Mouse (Mus musculus) liver, embryonic 11.5 days (tissue): ENCODE data around the gene Prdm16. TPM values are rescaled to one million over a fixed set of nuclear protein-coding genes. Genes with fewer than 3 reads are reported as not detected.

Experiments
- ATAC-seq: fragments of 200-750 bp; cut with Nextera tagmentation; replicated peaks from 2 replicates; pipeline ENCODE4 v1.8.0; 2017; ENCODE audit warnings: moderate number of reproducible peaks, mild to moderate bottlenecking, moderate TSS enrichment, moderate library complexity; ENCODE audit not compliant: low FRiP score
- DNase-seq: peaks from one replicate; pipeline ENCODE4 v3.0.0-alpha.2; 2017; ENCODE audit warnings: low spot score
- H3K27ac ChIP-seq: fragments of 300-500 bp; sonication (generic); 2 replicates; pipeline ENCODE4 v1.5.1; 2014; ENCODE audit warnings: mild to moderate bottlenecking, low read depth, low read length, control low read depth
- H3K27me3 ChIP-seq: fragments of 300-500 bp; sonication (generic); replicated peaks from 2 replicates; pipeline ENCODE4 v1.6.1; 2014; ENCODE audit warnings: low read length, mixed read lengths; ENCODE audit not compliant: control insufficient read depth, insufficient read depth
- H3K36me3 ChIP-seq: fragments of 300-500 bp; sonication (generic); 2 replicates; pipeline ENCODE4 v1.6.1; 2014; ENCODE audit warnings: mild to moderate bottlenecking, low read length, moderate library complexity, mixed read lengths; ENCODE audit not compliant: control insufficient read depth, insufficient read depth
- H3K4me1 ChIP-seq: fragments of 300-500 bp; sonication (generic); replicated peaks from 2 replicates; pipeline ENCODE4 v1.6.1; 2014; ENCODE audit warnings: low read length, mixed read lengths; ENCODE audit not compliant: control insufficient read depth, insufficient read depth
- H3K4me2 ChIP-seq: fragments of 300-500 bp; sonication (generic); 2 replicates; pipeline ENCODE4 v1.6.1; 2014; ENCODE audit warnings: mild to moderate bottlenecking, control low read depth, moderate library complexity
- H3K4me3 ChIP-seq: fragments of 300-500 bp; sonication (generic); 2 replicates; pipeline ENCODE4 v1.5.1; 2014; ENCODE audit warnings: low read depth, low read length, control low read depth
- H3K9ac ChIP-seq: fragments of 300-500 bp; sonication (generic); 2 replicates; pipeline ENCODE4 v1.6.1; 2014; ENCODE audit warnings: low read depth, low read length, control low read depth
- H3K9me3 ChIP-seq: fragments of 300-500 bp; sonication (generic); 2 replicates; pipeline ENCODE4 v1.6.1; 2016; ENCODE audit warnings: low read length, inconsistent platforms, mixed read lengths; ENCODE audit not compliant: control insufficient read depth
- WGBS: fragments of 180-500 bp; shearing (Covaris S2); extraction: QIAGEN DNeasy Blood & Tissue Kit; methylation state at CpG from one replicate; pipeline ENCODE4 v1.1.7; 2014; 5-methylcytosine and 5-hydroxymethylcytosine counted together
- polyA plus RNA-seq: library from polyadenylated mRNA; unstranded; fragments of >200 nt; fragmentation: Nextera tagmentation; extraction: Ambion mirVana; gene quantifications from 2 replicates; pipeline ENCODE4 v1.2.1, GENCODE M21; 2014

Prdm16 gene
- polyA plus RNA-seq, 1 experiment from 2014 or later, result 7.2 TPM

DNA sequence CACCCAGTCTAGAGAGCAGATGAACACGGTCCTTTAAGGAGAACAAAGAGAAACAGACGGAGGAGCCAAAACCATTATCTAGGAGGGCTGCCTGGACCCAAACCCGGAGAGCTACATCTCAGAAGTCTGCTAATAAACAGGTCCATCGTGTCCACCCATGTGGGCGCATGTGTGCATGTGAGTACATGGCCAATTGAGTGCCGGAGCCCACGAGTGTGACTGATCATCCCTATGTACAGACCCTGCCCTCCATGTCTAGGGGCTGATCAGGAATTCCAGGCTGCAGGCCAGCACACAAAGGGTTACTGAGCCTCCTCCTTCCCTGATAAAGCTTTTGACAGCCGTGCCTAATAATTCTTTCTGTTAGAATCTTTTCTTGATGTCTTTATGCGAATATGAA is 136.0 kb downstream of the Prdm16 start:
- DNase-seq, result no peak
- H3K4me3 ChIP-seq, result no peak overlapping the region
- peaks cover 8% of the 10 kb centered on the region; the same call in 1 of the 2 replicates for H3K27me3 ChIP-seq
- no peak overlapping the region for H3K9ac ChIP-seq
- H3K27ac ChIP-seq, result no peak overlapping the region
- H3K4me1 ChIP-seq, result peaks cover 19% of the 10 kb centered on the region
- WGBS, result 74% methylated on average over 9 of the region's 9 CpGs
- no peak for ATAC-seq
- no peaks in the 10 kb centered on the region for H3K36me3 ChIP-seq
- H3K9me3 ChIP-seq, result no peaks in the 10 kb centered on the region
- no peak overlapping the region for H3K4me2 ChIP-seq

GRCm38 (mm10) chr4:154499701-154500523 is 136.8 kb downstream of the Prdm16 start:
- peak; percentile 51 for DNase-seq
- 53% methylated on average over 29 of the region's 29 CpGs for WGBS
- ATAC-seq, result peak; percentile 33; the same call in 1 of the 2 replicates

DNA sequence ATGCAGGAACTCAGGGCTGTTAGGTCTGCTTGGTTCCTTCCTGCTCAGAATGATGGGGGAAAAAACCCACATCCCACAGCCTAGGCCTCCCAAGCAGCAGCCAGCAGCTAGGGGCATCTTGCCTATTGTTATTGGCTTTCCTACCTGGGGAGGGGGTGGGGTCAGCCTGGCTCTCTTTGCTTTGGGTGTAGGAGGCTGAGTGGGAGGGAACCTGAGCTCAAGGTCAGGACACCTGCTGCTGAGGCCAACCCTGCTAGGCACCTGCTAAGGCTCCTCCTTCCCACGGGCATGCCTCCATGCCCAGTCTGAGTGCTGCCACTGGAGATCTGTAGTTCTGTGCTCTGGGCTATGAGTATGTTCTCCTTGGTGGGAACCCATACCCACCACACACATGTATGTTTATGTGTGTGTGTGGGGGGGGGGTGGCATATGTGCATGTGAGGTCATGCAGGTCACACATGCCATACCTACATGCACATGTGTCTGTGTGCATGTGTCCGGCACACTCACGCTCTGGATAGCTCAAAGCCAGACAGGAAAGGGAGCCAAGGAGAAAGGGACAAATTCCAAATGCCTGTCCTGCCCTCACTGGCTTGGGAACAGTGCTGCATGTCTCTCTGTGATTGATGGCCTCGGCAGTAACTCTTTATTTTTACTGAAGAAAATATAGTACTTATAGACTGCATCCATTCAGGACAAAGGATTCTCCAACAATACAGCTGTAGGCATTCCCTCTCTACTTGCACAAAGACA is 139.1 kb downstream of the Prdm16 start:
- H3K4me3 ChIP-seq, result no peak overlapping the region
- H3K4me1 ChIP-seq, result peaks cover 20% of the 10 kb centered on the region
- no peak overlapping the region for H3K27ac ChIP-seq
- DNase-seq (no peak), ATAC-seq (no peak)
- H3K4me2 ChIP-seq, result no peak overlapping the region
- H3K9ac ChIP-seq, result no peak overlapping the region
- no peaks in the 10 kb centered on the region for H3K9me3 ChIP-seq
- no peaks in the 10 kb centered on the region for H3K36me3 ChIP-seq
- 71% methylated on average over 4 of the region's 4 CpGs for WGBS
- peaks cover 6% of the 10 kb centered on the region; the same call in 1 of the 2 replicates for H3K27me3 ChIP-seq

More at GRCm38 (mm10) chr4:154499701-154500523, 136.8 kb downstream of the Prdm16 start:
- H3K4me1 ChIP-seq, result peaks cover 19% of the 10 kb centered on the region
- peak overlapping the region; percentile 43 for H3K4me2 ChIP-seq
- H3K36me3 ChIP-seq, result no peaks in the 10 kb centered on the region
- peaks cover 8% of the 10 kb centered on the region; the same call in 1 of the 2 replicates for H3K27me3 ChIP-seq
- no peak overlapping the region for H3K9ac ChIP-seq
- no peak overlapping the region; the same call in 1 of the 2 replicates for H3K27ac ChIP-seq
- H3K9me3 ChIP-seq, result no peaks in the 10 kb centered on the region
- H3K4me3 ChIP-seq, result no peak overlapping the region

DNA sequence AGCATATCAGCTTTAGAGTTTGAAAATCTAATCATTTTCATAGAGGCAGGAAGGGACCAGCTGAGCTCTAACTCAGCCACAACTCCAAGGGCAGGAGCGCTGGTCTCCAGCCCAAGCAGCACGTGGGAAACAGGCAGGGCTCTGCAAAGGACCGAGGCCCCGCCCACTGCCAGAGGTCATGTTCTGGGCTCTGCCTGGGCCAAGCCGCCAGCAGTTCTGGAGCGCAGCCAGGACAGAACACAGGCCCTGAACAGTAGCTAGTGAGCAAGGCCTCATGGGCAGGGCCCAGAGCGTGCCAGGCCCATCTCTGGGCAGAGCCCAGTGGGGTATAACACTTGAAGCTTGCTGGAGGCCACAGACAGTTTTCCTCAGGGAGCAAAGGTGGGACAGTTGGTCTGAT is 139.7 kb downstream of the Prdm16 start:
- peaks cover 21% of the 10 kb centered on the region for H3K4me1 ChIP-seq

GRCm38 (mm10) chr4:154496522-154496921 is 140.2 kb downstream of the Prdm16 start:
- no peaks in the 10 kb centered on the region for H3K9me3 ChIP-seq
- DNase-seq, result no peak
- peaks cover 6% of the 10 kb centered on the region; the same call in 1 of the 2 replicates for H3K27me3 ChIP-seq
- no peak overlapping the region for H3K9ac ChIP-seq
- ATAC-seq, result no peak
- H3K36me3 ChIP-seq, result no peaks in the 10 kb centered on the region
- H3K27ac ChIP-seq, result no peak overlapping the region
- H3K4me3 ChIP-seq, result no peak overlapping the region
- H3K4me2 ChIP-seq, result no peak overlapping the region
- 72% methylated on average over 5 of the region's 5 CpGs for WGBS
- H3K4me1 ChIP-seq, result peaks cover 20% of the 10 kb centered on the region

More for the DNA sequence above, 139.7 kb downstream of the Prdm16 start:
- H3K9me3 ChIP-seq, result no peaks in the 10 kb centered on the region
- H3K27me3 ChIP-seq, result peaks cover 6% of the 10 kb centered on the region; the same call in 1 of the 2 replicates
- H3K4me2 ChIP-seq, result no peak overlapping the region
- peak; percentile 57 for ATAC-seq
- H3K27ac ChIP-seq, result no peak overlapping the region
- WGBS, result 16% methylated on average over 7 of the region's 7 CpGs
- DNase-seq, result peak; percentile 48
- no peak overlapping the region for H3K4me3 ChIP-seq
- no peaks in the 10 kb centered on the region for H3K36me3 ChIP-seq
- H3K9ac ChIP-seq, result no peak overlapping the region

GRCm38 (mm10) chr4:154493996-154494395 is 142.7 kb downstream of the Prdm16 start:
- Histone ChIP-seq H3K27me3 (peaks cover 1% of the 10 kb centered on the region; the same call in 1 of the 2 replicates), H3K4me1 (peaks cover 9% of the 10 kb centered on the region), H3K4me2 (no peak overlapping the region), H3K9me3 (no peaks in the 10 kb centered on the region), H3K36me3 (no peaks in the 10 kb centered on the region), H3K9ac (no peak overlapping the region), H3K27ac (no peak overlapping the region), H3K4me3 (no peak overlapping the region)
- ATAC-seq, result no peak
- DNase-seq, result no peak
- WGBS, result 61% methylated on average over 4 of the region's 4 CpGs

GRCm38 (mm10) chr4:154492714-154493121 is 144.0 kb downstream of the Prdm16 start:
- Histone ChIP-seq H3K4me2 (no peak overlapping the region), H3K36me3 (no peaks in the 10 kb centered on the region), H3K4me1 (0 out of 2 replicates have a peak, but pooled peaks cover 5% of the 10 kb centered on the region), H3K9me3 (no peaks in the 10 kb centered on the region), H3K27ac (no peak overlapping the region), H3K27me3 (no peaks in the 10 kb centered on the region; the same call in 1 of the 2 replicates), H3K9ac (no peak overlapping the region), H3K4me3 (no peak overlapping the region)
- DNase-seq, result no peak
- WGBS, result 73% methylated on average over 11 of the region's 11 CpGs
- ATAC-seq, result no peak

DNA sequence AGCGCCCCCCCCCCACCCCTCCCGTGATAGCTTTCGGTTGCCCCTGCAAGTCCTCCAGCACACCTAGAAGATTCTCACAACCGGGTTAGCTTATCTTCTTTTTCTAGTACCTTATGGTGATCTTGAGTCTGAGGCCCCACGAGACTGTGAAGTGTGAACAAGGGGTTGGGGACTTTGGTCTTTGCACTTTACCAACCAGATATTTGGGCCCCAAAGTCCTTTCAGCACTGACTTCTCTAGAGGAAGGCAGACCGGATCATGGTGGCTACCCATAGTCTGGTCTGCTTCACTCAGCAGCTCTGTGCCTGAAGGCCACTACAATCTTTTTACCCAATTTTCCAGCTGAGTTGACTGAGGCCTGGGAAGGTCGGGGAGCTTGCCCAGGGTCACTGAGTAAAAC is 144.4 kb downstream of the Prdm16 start:
- Histone ChIP-seq H3K27ac (no peak overlapping the region), H3K4me3 (no peak overlapping the region), H3K4me1 (0 out of 2 replicates have a peak, but pooled peaks cover 3% of the 10 kb centered on the region), H3K36me3 (no peaks in the 10 kb centered on the region), H3K9ac (no peak overlapping the region), H3K4me2 (no peak overlapping the region), H3K9me3 (no peaks in the 10 kb centered on the region), H3K27me3 (no peaks in the 10 kb centered on the region; the same call in 1 of the 2 replicates)
- ATAC-seq (no peak), DNase-seq (no peak)
- 51% methylated on average over 7 of the region's 7 CpGs for WGBS
